Mouse (Mus musculus) brain, embryonic 14.5 days (tissue): ENCODE results near the gene Lipa. TPM values are rescaled to one million over a fixed set of nuclear protein-coding genes. Genes with fewer than 3 reads are reported as not detected.

Experiments
- DNase-seq: peaks from one replicate; pipeline ENCODE4 v3.0.0-alpha.2; 2011; ENCODE audit warnings: low read depth
- CTCF ChIP-seq: fragments of 200-500 bp; IDR thresholded peaks from 2 replicates; pipeline ENCODE4 v1.5.1; 2012; ENCODE audit warnings: inconsistent platforms, mild to moderate bottlenecking, moderate library complexity, borderline replicate concordance; ENCODE audit not compliant: insufficient read depth, insufficient read length; ENCODE audit errors: extremely low read depth
- POLR2A ChIP-seq: fragments of 200-500 bp; IDR thresholded peaks from 2 replicates; pipeline ENCODE4 v1.6.1; 2012; ENCODE audit warnings: mild to moderate bottlenecking, inconsistent platforms, borderline replicate concordance; ENCODE audit not compliant: poor library complexity, insufficient read depth, insufficient read length, severe bottlenecking; ENCODE audit errors: extremely low read depth
- polyA plus RNA-seq: library from polyadenylated mRNA; depleted of rRNA; stranded (reverse); fragments of >200 nt; gene quantifications from 2 replicates; pipeline ENCODE4 v1.2.3, GENCODE M21; 2012

Lipa gene
- polyA plus RNA-seq, 1 experiment = 20.0 TPM

GRCm38 (mm10) chr19:34521361-34521760, 5.9 kb downstream of the Lipa start:
- TF ChIP-seq CTCF = no peak
- no peak for TF ChIP-seq POLR2A
- no peak for DNase-seq

GRCm38 (mm10) chr19:34520051-34520450, 7.2 kb downstream of the Lipa start:
- DNase-seq = no peak
- TF ChIP-seq CTCF (no peak), POLR2A (no peak)

GRCm38 (mm10) chr19:34519646-34520045, 7.6 kb downstream of the Lipa start:
- TF ChIP-seq POLR2A = no peak
- no peak for TF ChIP-seq CTCF
- no peak for DNase-seq

GRCm38 (mm10) chr19:34518786-34519185, 8.5 kb downstream of the Lipa start:
- no peak for TF ChIP-seq POLR2A
- no peak for TF ChIP-seq CTCF

DNA sequence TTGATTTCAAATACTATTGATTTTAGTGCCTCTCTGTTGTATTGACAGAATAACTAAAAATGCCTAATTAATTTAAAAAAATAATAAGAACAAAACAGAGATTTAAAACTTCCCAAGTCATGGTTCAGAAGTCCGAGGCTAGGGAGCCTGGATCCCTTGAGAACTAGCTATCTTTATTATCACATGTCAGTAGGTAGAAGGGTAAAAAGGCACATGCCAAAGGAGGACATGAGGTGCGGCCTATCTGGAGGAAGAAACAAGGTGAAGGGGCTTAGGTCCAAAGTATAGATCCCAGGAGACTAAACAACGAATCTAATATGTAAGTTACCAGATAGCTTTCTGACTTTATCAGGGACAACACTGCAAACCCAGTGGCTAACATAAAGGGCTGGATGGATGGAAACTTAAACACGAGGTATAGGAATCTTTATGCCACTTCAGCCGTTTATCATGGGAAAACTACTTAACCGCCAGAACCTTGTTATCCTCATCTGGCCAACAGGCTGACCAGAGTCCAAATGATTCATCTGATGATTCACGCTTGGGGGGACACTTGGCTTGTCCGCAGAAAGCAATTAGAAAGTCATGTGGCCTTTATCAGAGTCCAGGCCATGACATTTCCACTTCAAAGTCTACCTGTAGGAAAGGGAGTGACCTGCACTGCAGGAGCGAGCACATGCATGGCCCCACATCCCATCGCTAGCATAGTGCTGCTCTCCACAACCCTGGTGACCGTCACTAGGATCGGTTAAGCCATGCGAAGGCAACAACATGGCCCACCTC, 9.3 kb downstream of the Lipa start:
- DNase-seq = no peak
- no peak for TF ChIP-seq CTCF
- no peak for TF ChIP-seq POLR2A

More at GRCm38 (mm10) chr19:34518786-34519185, 8.5 kb downstream of the Lipa start:
- DNase-seq = peak; percentile 14

DNA sequence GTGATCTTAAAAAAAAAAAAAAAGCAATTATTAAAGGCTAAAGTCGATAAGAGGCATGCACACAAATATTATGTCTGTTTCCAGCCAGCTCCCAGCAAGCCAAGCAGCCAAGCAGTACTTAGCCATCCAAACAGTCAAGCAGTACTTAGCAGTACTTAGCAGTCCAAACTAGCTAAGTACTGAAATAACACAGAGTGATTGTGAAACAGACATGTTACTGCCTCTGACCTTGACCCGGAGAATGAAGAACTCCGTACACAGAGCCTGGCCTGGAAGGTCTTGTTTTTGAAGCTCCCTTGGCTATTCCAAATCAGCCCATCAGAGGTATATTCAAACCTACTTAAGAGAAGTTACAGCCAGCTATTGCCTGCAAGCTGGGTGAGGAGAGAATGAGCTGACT, 10.1 kb downstream of the Lipa start:
- DNase-seq = no peak
- TF ChIP-seq POLR2A (no peak), CTCF (no peak)

DNA sequence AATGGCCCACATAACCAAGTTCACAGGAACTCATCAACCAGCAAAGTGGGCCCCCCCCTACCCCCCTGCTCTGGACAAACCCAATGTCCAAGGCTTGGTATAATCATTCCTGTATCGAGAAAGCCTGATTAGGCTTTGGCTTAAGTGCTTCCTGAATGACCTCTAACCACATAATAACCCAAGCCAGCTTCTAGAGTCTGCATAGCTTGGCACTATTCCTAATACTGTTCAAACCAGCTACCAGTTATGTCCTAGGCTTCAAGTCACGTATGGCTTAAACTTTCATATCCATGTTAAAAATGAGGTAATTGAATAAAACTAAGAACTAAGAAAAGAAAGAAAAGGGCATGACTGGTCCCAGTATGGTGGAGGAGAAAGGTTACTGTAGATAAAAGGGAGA, 10.9 kb downstream of the Lipa start:
- no peak for DNase-seq
- TF ChIP-seq CTCF (no peak), POLR2A (no peak)

GRCm38 (mm10) chr19:34515681-34516080, 11.6 kb downstream of the Lipa start:
- no peak for DNase-seq
- TF ChIP-seq CTCF (no peak), POLR2A (no peak)

GRCm38 (mm10) chr19:34511528-34511927, 15.7 kb downstream of the Lipa start:
- DNase-seq = no peak
- TF ChIP-seq POLR2A = no peak
- TF ChIP-seq CTCF = no peak

- DNase-seq = no peak
- TF ChIP-seq POLR2A = no peak
- TF ChIP-seq CTCF = no peak
Observed at GRCm38 (mm10) chr19:34510717-34511116, 16.6 kb downstream of the Lipa start.

GRCm38 (mm10) chr19:34505161-34505721, 22.0 kb downstream of the Lipa start:
- TF ChIP-seq POLR2A (no peak), CTCF (no peak)
- DNase-seq = no peak

DNA sequence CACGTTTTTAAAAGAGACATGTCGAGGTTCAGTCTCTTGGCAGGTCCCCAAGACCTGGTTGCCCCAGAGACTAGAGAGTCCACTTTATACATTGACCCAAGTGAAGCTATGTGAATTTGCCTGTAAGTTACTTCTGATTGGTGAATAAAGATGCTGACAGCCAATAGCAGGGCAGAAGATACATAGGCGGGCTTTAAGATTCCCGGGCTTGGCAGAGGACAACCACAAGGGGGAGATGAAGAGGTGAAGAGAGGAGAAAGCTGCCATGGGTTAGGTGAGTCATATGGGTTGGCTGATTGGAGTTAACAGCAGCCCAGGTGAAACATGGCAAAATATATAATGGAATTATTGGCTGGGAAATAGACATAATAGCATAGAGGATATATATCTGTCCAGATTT, 26.5 kb downstream of the Lipa start:
- DNase-seq = peak; percentile 54
- no peak for TF ChIP-seq POLR2A
- TF ChIP-seq CTCF = peak; percentile 60; the same call in 1 of the 2 replicates

DNA sequence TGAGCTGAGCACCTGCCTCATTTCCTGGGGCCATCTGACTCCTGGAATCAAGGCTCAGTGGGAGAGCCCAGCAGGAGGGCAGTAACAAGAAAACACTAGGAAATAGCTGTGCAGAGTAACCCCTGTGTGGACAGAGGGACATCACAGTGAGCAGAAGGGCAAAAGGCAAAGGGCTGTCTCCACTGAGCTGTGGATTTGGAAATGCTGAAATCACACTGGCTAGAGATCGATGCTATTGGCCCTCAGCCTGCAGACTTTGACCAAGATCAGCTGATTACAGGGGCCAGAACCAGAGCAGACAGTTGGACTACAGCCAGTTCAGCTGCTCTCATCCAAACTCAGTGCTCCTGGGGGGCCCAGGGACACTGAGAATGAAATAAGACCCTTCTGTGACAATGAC, 30.9 kb downstream of the Lipa start:
- DNase-seq = no peak
- TF ChIP-seq POLR2A (no peak), CTCF (no peak)

GRCm38 (mm10) chr19:34493859-34494258, 33.4 kb downstream of the Lipa start:
- TF ChIP-seq POLR2A (no peak), CTCF (no peak)
- DNase-seq = no peak
